ENCODE assay signal across 14 mouse cellular contexts in genomic region chr8:105504617-105505016, GRCm38 (mm10). TPM values are rescaled to one million over a fixed set of nuclear protein-coding genes. Genes with fewer than 3 reads are reported as not detected.
DNase-seq lines count a peak whose midpoint lies in the region; ATAC-seq and TF ChIP-seq lines count a peak whose summit lies in the region.
"Had no signal": no experiment of that assay in that cellular context is flagged by ENCODE, and none has a peak within 500 bp of the region (broad histone marks: within the 10 kb centered on the region; RNA-seq: fewer than 3 reads in every experiment).

No protein-coding gene starts in this region.

- H3K9me3 ChIP-seq in heart, embryonic 14.5 days (ENCODE audit: control insufficient read depth, low read length): no peaks in the 10 kb centered on the region
- H3K9me3 ChIP-seq in lung, embryonic 14.5 days (ENCODE audit: low read depth, low read length): no peaks in the 10 kb centered on the region
- H3K9me3 ChIP-seq in heart, postnatal 0 days (replicated peaks; ENCODE audit: control insufficient read depth, low read length): no peaks in the 10 kb centered on the region
- H3K9me3 ChIP-seq: liver, embryonic 15.5 days had no signal

- DNase-seq in heart, postnatal 36 days: no peak
- DNase-seq in lung, embryonic 14.5 days: peak; percentile 43
- DNase-seq in lung, postnatal 10 days: no peak
- DNase-seq in heart, postnatal 0 days (ENCODE audit: low spot score): no peak
- no peak for DNase-seq in right cerebral cortex, postnatal 4 days
- DNase-seq in urinary bladder, postnatal 36 days (ENCODE audit: low spot score in 2 of 2): no peak
- DNase-seq: adrenal gland, postnatal 25 days; cerebellum, adult 11 months; layer of hippocampus, adult 9-11 months; right cerebral cortex, postnatal 25 days had no signal

- TF ChIP-seq CTCF in lung, embryonic 14.5 days (IDR thresholded peaks at IDR 0.05; ENCODE audit: low read depth): no peak
- no peak for TF ChIP-seq CTCF in heart, postnatal 0 days (IDR thresholded peaks at IDR 0.05; ENCODE audit: low read depth)

- no peak overlapping the region for H3K4me2 ChIP-seq in heart, embryonic 14.5 days (ENCODE audit: low read length)
- H3K4me2 ChIP-seq in lung, embryonic 14.5 days: no peak overlapping the region
- H3K4me2 ChIP-seq in heart, postnatal 0 days (ENCODE audit: low read depth, low read length): no peak overlapping the region
- H3K4me2 ChIP-seq: liver, embryonic 15.5 days; midbrain, embryonic 11.5 days had no signal

- TF ChIP-seq EP300 in heart, postnatal 0 days (IDR thresholded peaks at IDR 0.05; ENCODE audit: low read depth): peak; percentile 52; the same call in 1 of the 2 replicates

- H3K4me3 ChIP-seq in heart, embryonic 14.5 days (ENCODE audit: control insufficient read depth in 1 of 2, insufficient read depth in 1 of 2, low read depth in 1 of 2, low read length in 2 of 2): no peak overlapping the region
- no peak overlapping the region for H3K4me3 ChIP-seq in lung, embryonic 14.5 days (ENCODE audit: low read depth, low read length)
- H3K4me3 ChIP-seq in heart, postnatal 0 days (ENCODE audit: low read depth, low read length): no peak overlapping the region
- H3K4me3 ChIP-seq: liver, embryonic 15.5 days had no signal

- no peak overlapping the region for H3K9ac ChIP-seq in heart, embryonic 14.5 days (ENCODE audit: low read length)
- H3K9ac ChIP-seq in lung, embryonic 14.5 days: no peak overlapping the region
- no peak overlapping the region for H3K9ac ChIP-seq in heart, postnatal 0 days (replicated peaks; ENCODE audit: low read depth, low read length)
- H3K9ac ChIP-seq: liver, embryonic 15.5 days had no signal

- intact Hi-C loops in heart, postnatal 36 days (cut with DNase I): no loop called here

- ATAC-seq in heart, embryonic 14.5 days (ENCODE audit: insufficient number of reproducible peaks, insufficient read depth, low FRiP score, low read depth): 0 out of 2 replicates have a peak, but pooled peaks have one; percentile 13
- ATAC-seq in lung, embryonic 14.5 days (ENCODE audit: insufficient read depth): no peak
- ATAC-seq in heart, postnatal 0 days (ENCODE audit: insufficient read depth, low read depth): peak; percentile 55; the same call in 1 of the 2 replicates

- 86% methylated on average over 3 of the region's 3 CpGs for WGBS in heart, embryonic 14.5 days
- WGBS in lung, embryonic 14.5 days: 79% methylated on average over 3 of the region's 3 CpGs
- WGBS in heart, postnatal 0 days: 70% methylated on average over 3 of the region's 3 CpGs

- peak overlapping the region; percentile 62 to 76 for H3K27ac ChIP-seq in heart, embryonic 14.5 days (replicated peaks in 1 of 2; ENCODE audit: control insufficient read depth in 1 of 2, insufficient read depth in 1 of 2, low read depth in 2 of 2, low read length in 2 of 2)
- no peak overlapping the region for H3K27ac ChIP-seq in lung, embryonic 14.5 days (ENCODE audit: low read depth)
- H3K27ac ChIP-seq in heart, postnatal 0 days (ENCODE audit: low read depth): peak overlapping the region; percentile 66
- H3K27ac ChIP-seq: liver, embryonic 15.5 days had no signal

- no peaks in the 10 kb centered on the region for H3K36me3 ChIP-seq in heart, embryonic 14.5 days (ENCODE audit: control insufficient read depth, insufficient read depth, low read length)
- H3K36me3 ChIP-seq in lung, embryonic 14.5 days (ENCODE audit: insufficient read depth): no peaks in the 10 kb centered on the region
- no peaks in the 10 kb centered on the region for H3K36me3 ChIP-seq in heart, postnatal 0 days (replicated peaks; ENCODE audit: control insufficient read depth, insufficient read depth, low read length)
- H3K36me3 ChIP-seq: liver, embryonic 15.5 days had no signal

- H3K27me3 ChIP-seq in heart, embryonic 14.5 days (ENCODE audit: control insufficient read depth, insufficient read depth, low read length): no peaks in the 10 kb centered on the region
- no peaks in the 10 kb centered on the region for H3K27me3 ChIP-seq in lung, embryonic 14.5 days (ENCODE audit: insufficient read depth, low read length)
- H3K27me3 ChIP-seq in heart, postnatal 0 days (ENCODE audit: control insufficient read depth, insufficient read depth, low read length): no peaks in the 10 kb centered on the region

- peaks cover 0 to 3% of the 10 kb centered on the region in 2 experiments; a peak in 2 of 4 replicates for H3K4me1 ChIP-seq in heart, embryonic 14.5 days (ENCODE audit: control insufficient read depth in 2 of 2, insufficient read depth in 2 of 2, low read length in 2 of 2)
- 0 out of 2 replicates have a peak, but pooled peaks cover 3% of the 10 kb centered on the region for H3K4me1 ChIP-seq in lung, embryonic 14.5 days (ENCODE audit: insufficient read depth)
- H3K4me1 ChIP-seq in heart, postnatal 0 days (ENCODE audit: control insufficient read depth, insufficient read depth): no peaks in the 10 kb centered on the region

RNA-seq across cellular contexts. Expression of gene Zdhhc1, which starts 7.9 kb away (rescaled TPM):
- 21.8 and 24.5 TPM in 2 replicates for polyA plus RNA-seq in heart, embryonic 14.5 days (2014; fragmentation: Nextera tagmentation; extraction: Ambion mirVana)
- total RNA-seq in heart, postnatal 36 days (2021): 10 to 100 TPM; 14.5 to 14.9 TPM
- 40.0 and 41.9 TPM in 2 replicates for polyA plus RNA-seq in lung, embryonic 14.5 days (2014; fragmentation: Nextera tagmentation; extraction: Ambion mirVana)
- 37.8 and 56.2 TPM in 2 replicates for total RNA-seq in heart, postnatal 0 days (2014; rRNA removed; ENCODE audit: low replicate concordance)
- polyA plus RNA-seq in heart, postnatal 0 days (2015; fragmentation: Nextera tagmentation; extraction: Ambion mirVana): 19.1 TPM in 2 replicates

RNA-seq across cellular contexts. Expression of gene Hsd11b2, which starts 13.9 kb away (rescaled TPM):
- 0.46 and 0.59 TPM in 2 replicates for polyA plus RNA-seq in heart, embryonic 14.5 days (2014; fragmentation: Nextera tagmentation; extraction: Ambion mirVana)
- total RNA-seq in heart, postnatal 36 days (2021): not detected
- 4.8 and 5.9 TPM in 2 replicates for polyA plus RNA-seq in lung, embryonic 14.5 days (2014; fragmentation: Nextera tagmentation; extraction: Ambion mirVana)
- total RNA-seq in heart, postnatal 0 days (2014; rRNA removed; ENCODE audit: low replicate concordance): not detected in 2 replicates
- polyA plus RNA-seq in heart, postnatal 0 days (2015; fragmentation: Nextera tagmentation; extraction: Ambion mirVana): 0.18 and 0.25 TPM in 2 replicates
- total RNA-seq: left cerebral cortex, postnatal 25 days had no signal

RNA-seq across cellular contexts. Expression of gene Tppp3, which starts 33.3 kb away (rescaled TPM):
- polyA plus RNA-seq in heart, embryonic 14.5 days (2014; fragmentation: Nextera tagmentation; extraction: Ambion mirVana): 11.6 and 15.3 TPM in 2 replicates
- total RNA-seq in heart, postnatal 36 days (2021): 10 to 100 TPM; 43.3 to 45.7 TPM
- polyA plus RNA-seq in lung, embryonic 14.5 days (2014; fragmentation: Nextera tagmentation; extraction: Ambion mirVana): 41.1 and 42.3 TPM in 2 replicates
- 12.9 and 19.8 TPM in 2 replicates for total RNA-seq in heart, postnatal 0 days (2014; rRNA removed; ENCODE audit: low replicate concordance)
- polyA plus RNA-seq in heart, postnatal 0 days (2015; fragmentation: Nextera tagmentation; extraction: Ambion mirVana): 37.8 and 42.3 TPM in 2 replicates
